Mouse (Mus musculus): ENCODE results near the gene Ano1.

- TF ChIP-seq GATA1 (IDR thresholded peaks at IDR 0.05; ENCODE audit: borderline replicate concordance, low read length) (no peak), FLI1 (IDR thresholded peaks at IDR 0.05; ENCODE audit: low read length) (no peak)
Measured at GRCm38 (mm10) chr7:144612351-144612750, 139.4 kb downstream of the Ano1 start.
